Mouse (Mus musculus) neural tube, embryonic 13.5 days (tissue): ENCODE results near the gene Rasal2. TPM values are rescaled to one million over a fixed set of nuclear protein-coding genes. Genes with fewer than 3 reads are reported as not detected.

Experiments used
- ATAC-seq: fragments of 200-750 bp; cut with Nextera tagmentation; 2 replicates; pipeline ENCODE4 v1.8.0; 2017; ENCODE audit warnings: low read depth, mild to moderate bottlenecking, moderate TSS enrichment, moderate library complexity
- H3K27ac ChIP-seq: fragments of 300-500 bp; sonication (generic); replicated peaks from 2 replicates; pipeline ENCODE4 v1.5.1; 2015; ENCODE audit warnings: moderate library complexity, mild to moderate bottlenecking, inconsistent platforms
- H3K27me3 ChIP-seq: fragments of 300-500 bp; sonication (generic); 2 replicates; pipeline ENCODE4 v1.6.1; 2015; ENCODE audit warnings: mild to moderate bottlenecking, inconsistent platforms
- H3K36me3 ChIP-seq: fragments of 300-500 bp; sonication (generic); 2 replicates; pipeline ENCODE4 v1.6.1; 2015; ENCODE audit warnings: mild to moderate bottlenecking, inconsistent platforms
- H3K4me1 ChIP-seq: fragments of 300-500 bp; sonication (generic); replicated peaks from 2 replicates; pipeline ENCODE4 v1.6.1; 2015; ENCODE audit warnings: inconsistent platforms
- H3K4me2 ChIP-seq: fragments of 300-500 bp; sonication (generic); 2 replicates; pipeline ENCODE4 v1.6.1; 2015; ENCODE audit warnings: inconsistent platforms, mild to moderate bottlenecking, moderate library complexity
- H3K4me3 ChIP-seq: fragments of 300-500 bp; sonication (generic); 2 replicates; pipeline ENCODE4 v1.5.1; 2015; ENCODE audit warnings: mild to moderate bottlenecking, inconsistent platforms
- H3K9ac ChIP-seq: fragments of 300-500 bp; sonication (generic); 2 replicates; pipeline ENCODE4 v1.6.1; 2015; ENCODE audit warnings: moderate library complexity, mild to moderate bottlenecking, inconsistent platforms
- H3K9me3 ChIP-seq: fragments of 300-500 bp; sonication (generic); 2 replicates; pipeline ENCODE4 v1.6.1; 2016; ENCODE audit warnings: inconsistent platforms
- WGBS: fragments of 180-500 bp; shearing (Covaris S2); methylation state at CpG from one replicate; pipeline ENCODE4 v1.1.7; 2015; 5-methylcytosine and 5-hydroxymethylcytosine counted together
- polyA plus RNA-seq: library from polyadenylated mRNA; unstranded; fragments of >200 nt; fragmentation: Nextera tagmentation; extraction: Ambion mirVana; gene quantifications from 2 replicates; pipeline ENCODE4 v1.2.1, GENCODE M21; 2015

Gene Rasal2
- polyA plus RNA-seq, 1 experiment from 2014 or later: 43.1 TPM

GRCm38 (mm10) chr1:157434404-157434803 lies 22.0 kb upstream of the Rasal2 start:
- Histone ChIP-seq H3K36me3 (no peaks in the 10 kb centered on the region), H3K4me2 (no peak overlapping the region), H3K4me3 (no peak overlapping the region), H3K4me1 (peaks cover 6% of the 10 kb centered on the region), H3K27ac (no peak overlapping the region), H3K27me3 (no peaks in the 10 kb centered on the region), H3K9me3 (no peaks in the 10 kb centered on the region), H3K9ac (no peak overlapping the region)
- 95% methylated on average over 4 of the region's 4 CpGs for WGBS
- no peak for ATAC-seq

DNA sequence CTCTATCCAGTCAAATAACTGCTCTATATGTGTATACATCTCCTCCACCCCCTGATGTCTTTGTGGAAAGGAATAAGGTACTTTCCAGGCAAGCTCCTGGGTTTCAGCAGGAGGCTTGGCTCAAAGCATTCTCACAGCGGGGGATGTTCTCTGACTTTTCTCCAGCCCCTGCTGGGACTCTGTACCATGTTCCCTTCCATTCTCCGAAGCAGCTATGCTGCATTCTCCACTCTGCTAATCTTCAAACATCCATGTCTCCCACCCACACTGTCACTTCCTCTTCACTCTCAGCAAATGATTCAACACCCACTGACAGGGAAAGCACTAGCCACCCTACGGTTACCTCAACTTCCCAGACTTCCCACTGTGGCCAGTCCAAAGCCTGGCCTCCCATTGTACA lies 20.9 kb upstream of the Rasal2 start:
- no peak overlapping the region for H3K27ac ChIP-seq
- no peaks in the 10 kb centered on the region for H3K4me1 ChIP-seq
- ATAC-seq: no peak
- no peak overlapping the region for H3K4me3 ChIP-seq
- no peak overlapping the region for H3K4me2 ChIP-seq
- H3K36me3 ChIP-seq: no peaks in the 10 kb centered on the region
- H3K9me3 ChIP-seq: no peaks in the 10 kb centered on the region
- no peak overlapping the region for H3K9ac ChIP-seq
- no peaks in the 10 kb centered on the region for H3K27me3 ChIP-seq
- WGBS: 49% methylated on average over 3 of the region's 3 CpGs

- no peaks in the 10 kb centered on the region for H3K9me3 ChIP-seq
- peaks cover 12% of the 10 kb centered on the region for H3K4me1 ChIP-seq
- ATAC-seq: no peak
- no peak overlapping the region for H3K4me2 ChIP-seq
- no peaks in the 10 kb centered on the region for H3K27me3 ChIP-seq
- WGBS: 97% methylated on average over 3 of the region's 3 CpGs
- no peak overlapping the region for H3K4me3 ChIP-seq
- no peak overlapping the region for H3K27ac ChIP-seq
- H3K36me3 ChIP-seq: no peaks in the 10 kb centered on the region
- H3K9ac ChIP-seq: no peak overlapping the region
Observed at GRCm38 (mm10) chr1:157428366-157428765, 16.0 kb upstream of the Rasal2 start.

GRCm38 (mm10) chr1:157427604-157428003 lies 15.2 kb upstream of the Rasal2 start:
- WGBS: 95% methylated on average over 4 of the region's 4 CpGs
- no peak for ATAC-seq
- no peak overlapping the region for H3K27ac ChIP-seq

GRCm38 (mm10) chr1:157426933-157427332 lies 14.5 kb upstream of the Rasal2 start:
- no peaks in the 10 kb centered on the region for H3K36me3 ChIP-seq
- H3K4me2 ChIP-seq: no peak overlapping the region
- WGBS: 55% methylated on average over 1 of the region's 1 CpGs
- no peaks in the 10 kb centered on the region for H3K27me3 ChIP-seq
- H3K9me3 ChIP-seq: no peaks in the 10 kb centered on the region
- H3K27ac ChIP-seq: no peak overlapping the region
- H3K4me1 ChIP-seq: peaks cover 12% of the 10 kb centered on the region
- no peak for ATAC-seq
- no peak overlapping the region for H3K4me3 ChIP-seq
- H3K9ac ChIP-seq: no peak overlapping the region

More at GRCm38 (mm10) chr1:157427604-157428003, 15.2 kb upstream of the Rasal2 start:
- Histone ChIP-seq H3K36me3 (no peaks in the 10 kb centered on the region), H3K4me2 (no peak overlapping the region), H3K9me3 (no peaks in the 10 kb centered on the region), H3K4me3 (no peak overlapping the region), H3K9ac (no peak overlapping the region), H3K27me3 (no peaks in the 10 kb centered on the region), H3K4me1 (peaks cover 12% of the 10 kb centered on the region)

DNA sequence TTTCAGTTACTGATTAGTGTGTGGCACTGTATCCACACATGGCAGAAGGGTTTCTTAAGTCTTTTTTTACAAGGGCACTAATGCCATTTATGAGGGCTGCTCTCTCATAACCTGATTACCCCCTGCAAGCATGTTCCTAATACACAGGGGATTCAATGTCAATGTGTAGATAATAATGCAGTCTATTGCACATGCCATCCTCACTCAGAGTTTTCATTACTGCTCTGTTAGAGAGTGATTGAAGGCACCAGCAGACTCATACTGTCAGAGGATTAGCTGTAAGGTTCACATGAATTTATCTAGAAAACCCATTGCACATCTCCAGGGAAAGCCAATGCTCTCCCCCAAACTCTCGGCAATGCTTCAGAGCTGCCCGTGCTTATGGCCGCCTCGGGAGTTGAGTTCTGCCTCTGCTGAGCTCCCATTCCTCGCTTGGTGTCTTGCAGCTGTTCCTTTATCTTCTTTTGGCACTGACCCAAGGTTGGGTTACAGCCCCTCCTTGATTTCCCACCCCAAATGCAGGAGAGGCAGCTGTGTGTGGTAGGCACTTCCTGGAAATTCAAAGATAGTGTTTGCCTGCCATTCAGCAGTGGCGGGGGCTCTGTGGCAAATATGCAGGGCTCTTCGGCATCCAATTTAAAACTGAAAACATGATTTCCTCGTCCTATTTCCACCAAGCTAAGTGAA lies 13.5 kb upstream of the Rasal2 start:
- peak; percentile 88 for ATAC-seq
- H3K36me3 ChIP-seq: no peaks in the 10 kb centered on the region
- no peak overlapping the region for H3K4me3 ChIP-seq
- no peaks in the 10 kb centered on the region for H3K9me3 ChIP-seq
- H3K27me3 ChIP-seq: no peaks in the 10 kb centered on the region
- 36% methylated on average over 8 of the region's 8 CpGs for WGBS
- peak overlapping the region; percentile 23; the same call in 1 of the 2 replicates for H3K4me2 ChIP-seq
- peaks cover 12% of the 10 kb centered on the region for H3K4me1 ChIP-seq
- H3K27ac ChIP-seq: peak overlapping the region; percentile 46; the same call in 1 of the 2 replicates
- H3K9ac ChIP-seq: no peak overlapping the region

DNA sequence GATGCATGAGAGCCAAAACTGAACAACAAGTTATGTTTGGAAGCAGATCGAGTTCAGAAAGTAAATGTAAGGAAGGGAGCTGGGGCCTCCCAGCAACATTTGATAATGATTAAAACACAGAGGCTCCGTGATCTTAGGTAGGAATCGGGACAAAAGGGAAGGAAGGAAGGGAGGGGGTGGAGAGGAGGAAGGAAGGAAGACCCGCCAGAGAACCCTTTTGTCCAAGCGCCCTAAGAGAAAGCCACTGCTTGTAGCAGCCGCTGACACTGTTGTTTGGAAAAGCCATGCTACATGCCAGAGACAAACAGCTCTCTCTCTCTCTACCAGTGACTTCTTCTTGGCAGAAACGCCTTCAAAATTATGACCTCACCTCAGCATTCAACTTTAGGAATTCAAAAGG lies 5.5 kb upstream of the Rasal2 start:
- whole genome bisulfite sequencing: 50% methylated on average over 7 of the region's 7 CpGs
- H3K4me1 ChIP-seq: peaks cover 9% of the 10 kb centered on the region
- ATAC-seq: no peak

DNA sequence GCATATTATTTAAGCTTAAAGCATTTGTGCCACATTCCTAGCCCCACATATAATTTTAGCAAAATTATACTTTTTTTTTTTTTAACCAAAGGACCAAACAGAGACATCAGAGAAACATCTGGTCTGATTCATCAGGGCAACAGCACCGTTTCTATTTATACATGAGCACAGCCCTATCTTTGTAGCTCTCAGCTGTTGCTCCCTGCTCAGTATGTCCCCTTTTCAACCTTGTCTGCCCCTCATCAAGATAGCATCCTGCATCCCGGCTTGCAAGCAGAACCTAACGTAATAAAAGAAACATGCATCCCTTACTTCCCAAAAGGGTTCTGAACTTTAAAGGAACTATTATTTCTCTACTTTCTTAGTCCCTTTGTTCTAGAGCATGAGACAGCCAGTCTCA lies 5.0 kb upstream of the Rasal2 start:
- no peaks in the 10 kb centered on the region for H3K27me3 ChIP-seq
- peaks cover 7% of the 10 kb centered on the region; the same call in 1 of the 2 replicates for H3K36me3 ChIP-seq
- 73% methylated on average over 3 of the region's 3 CpGs for WGBS
- H3K4me3 ChIP-seq: no peak overlapping the region
- no peak for ATAC-seq
- H3K4me1 ChIP-seq: peaks cover 9% of the 10 kb centered on the region
- no peak overlapping the region; the same call in 1 of the 2 replicates for H3K27ac ChIP-seq
- H3K9me3 ChIP-seq: no peaks in the 10 kb centered on the region
- H3K4me2 ChIP-seq: no peak overlapping the region
- H3K9ac ChIP-seq: no peak overlapping the region

More for the DNA sequence above, 5.5 kb upstream of the Rasal2 start:
- H3K9me3 ChIP-seq: no peaks in the 10 kb centered on the region
- H3K9ac ChIP-seq: no peak overlapping the region
- no peak overlapping the region for H3K4me3 ChIP-seq
- H3K36me3 ChIP-seq: peaks cover 7% of the 10 kb centered on the region; the same call in 1 of the 2 replicates
- no peak overlapping the region for H3K4me2 ChIP-seq
- H3K27ac ChIP-seq: no peak overlapping the region; the same call in 1 of the 2 replicates
- no peaks in the 10 kb centered on the region for H3K27me3 ChIP-seq

DNA sequence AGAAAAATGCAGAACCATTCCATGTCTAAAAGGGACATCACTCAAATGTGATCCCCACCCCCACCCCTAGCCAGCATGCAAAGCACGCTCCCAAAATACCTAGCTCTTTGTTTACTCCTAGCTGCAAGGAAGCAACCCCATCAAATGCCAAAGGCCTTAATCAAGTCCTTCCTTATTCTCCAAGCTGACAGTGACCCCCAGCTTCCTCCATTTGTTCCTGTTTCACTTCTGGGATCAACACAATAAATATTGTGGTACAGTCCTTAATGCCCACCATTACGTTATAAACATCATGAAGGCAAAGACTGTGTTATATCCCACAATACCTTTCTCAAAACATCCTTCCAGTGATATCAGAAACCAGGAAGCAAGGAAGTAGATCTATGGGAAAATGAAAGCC lies 4.2 kb upstream of the Rasal2 start:
- Histone ChIP-seq H3K4me2 (no peak overlapping the region), H3K4me1 (peaks cover 9% of the 10 kb centered on the region), H3K27ac (no peak overlapping the region), H3K4me3 (no peak overlapping the region), H3K9me3 (no peaks in the 10 kb centered on the region), H3K36me3 (peaks cover 7% of the 10 kb centered on the region; the same call in 1 of the 2 replicates), H3K9ac (no peak overlapping the region), H3K27me3 (no peaks in the 10 kb centered on the region)
- ATAC-seq: no peak
- WGBS: 87% methylated on average over 2 of the region's 2 CpGs

GRCm38 (mm10) chr1:157415771-157416170 lies 3.4 kb upstream of the Rasal2 start:
- Histone ChIP-seq H3K4me3 (no peak overlapping the region), H3K4me1 (peaks cover 18% of the 10 kb centered on the region), H3K36me3 (peaks cover 7% of the 10 kb centered on the region; the same call in 1 of the 2 replicates), H3K9me3 (no peaks in the 10 kb centered on the region), H3K27me3 (no peaks in the 10 kb centered on the region), H3K9ac (no peak overlapping the region), H3K27ac (no peak overlapping the region), H3K4me2 (no peak overlapping the region)
- 84% methylated on average over 3 of the region's 3 CpGs for WGBS
- ATAC-seq: no peak

- Histone ChIP-seq H3K4me2 (peak overlapping the region; percentile 78), H3K4me1 (peaks cover 28% of the 10 kb centered on the region), H3K36me3 (no peaks in the 10 kb centered on the region), H3K9ac (peak overlapping the region; percentile 85), H3K27me3 (no peaks in the 10 kb centered on the region), H3K4me3 (peak overlapping the region; percentile 93), H3K9me3 (no peaks in the 10 kb centered on the region), H3K27ac (peak overlapping the region; percentile 95)
- WGBS: under 1% methylated on average over 64 of the region's 85 CpGs
- peak; percentile 93 for ATAC-seq
Observed at GRCm38 (mm10) chr1:157411711-157412380, 549 bp downstream of the Rasal2 start.

DNA sequence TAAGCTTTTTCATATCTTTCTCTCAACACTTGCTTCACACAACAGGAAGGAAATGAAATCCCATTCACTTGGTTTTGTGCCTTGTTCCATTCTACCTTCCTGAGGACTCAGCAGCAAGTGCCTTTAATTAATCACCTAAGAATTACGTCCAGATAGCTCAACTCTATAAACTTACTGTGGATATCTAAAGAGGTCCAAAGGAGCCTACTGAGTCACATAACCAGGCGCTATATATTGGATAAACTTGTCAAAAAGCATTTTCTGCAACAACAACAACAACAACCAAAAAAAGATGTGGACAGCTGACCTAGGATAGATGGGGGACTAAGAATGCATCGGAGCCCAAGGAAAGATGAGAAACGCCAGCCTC lies 1.1 kb downstream of the Rasal2 start:
- ATAC-seq: no peak
- H3K9ac ChIP-seq: peak overlapping the region; percentile 85
- H3K4me2 ChIP-seq: peak overlapping the region; percentile 78
- WGBS: 0% methylated on average over 4 of the region's 4 CpGs
- no peaks in the 10 kb centered on the region for H3K27me3 ChIP-seq
- H3K4me3 ChIP-seq: peak overlapping the region; percentile 93
- peak overlapping the region; percentile 95 for H3K27ac ChIP-seq
- H3K36me3 ChIP-seq: no peaks in the 10 kb centered on the region
- peaks cover 28% of the 10 kb centered on the region for H3K4me1 ChIP-seq
- H3K9me3 ChIP-seq: no peaks in the 10 kb centered on the region
